Mouse (Mus musculus): ENCODE measurements around the gene Ripor2.

- no peak for TF ChIP-seq CTCF (IDR thresholded peaks at IDR 0.05; ENCODE audit: borderline replicate concordance, insufficient read depth, low read depth, low read length)
- no peak for TF ChIP-seq POLR2A (IDR thresholded peaks at IDR 0.05; ENCODE audit: borderline replicate concordance, insufficient read depth, low read length)
Observed at GRCm38 (mm10) chr13:24578317-24578716, 3.7 kb upstream of the Ripor2 start.

All from cerebellum, adult 2 months (tissue).